Mouse (Mus musculus) gastrocnemius, adult 8-10 months (tissue): ENCODE results near the gene Rbm15. TPM values are rescaled to one million over a fixed set of nuclear protein-coding genes. Genes with fewer than 3 reads are reported as not detected.
A peak's percentile ranks its signal among the peaks of the same experiment; 100 is the strongest.

Experiments
- DNase-seq, 2 experiments: peaks; one replicate each; pipeline ENCODE4 v3.0.0; 2022; ENCODE audit warnings: low spot score in 2 of 2
- total RNA-seq, 4 experiments: library from RNA; stranded (reverse); gene quantifications; 2 replicates each; pipeline ENCODE4 v1.2.4; 2022

Gene Rbm15
- 10 to 100 TPM; 20.8 to 25.7 (median 22.8) TPM for total RNA-seq

DNA sequence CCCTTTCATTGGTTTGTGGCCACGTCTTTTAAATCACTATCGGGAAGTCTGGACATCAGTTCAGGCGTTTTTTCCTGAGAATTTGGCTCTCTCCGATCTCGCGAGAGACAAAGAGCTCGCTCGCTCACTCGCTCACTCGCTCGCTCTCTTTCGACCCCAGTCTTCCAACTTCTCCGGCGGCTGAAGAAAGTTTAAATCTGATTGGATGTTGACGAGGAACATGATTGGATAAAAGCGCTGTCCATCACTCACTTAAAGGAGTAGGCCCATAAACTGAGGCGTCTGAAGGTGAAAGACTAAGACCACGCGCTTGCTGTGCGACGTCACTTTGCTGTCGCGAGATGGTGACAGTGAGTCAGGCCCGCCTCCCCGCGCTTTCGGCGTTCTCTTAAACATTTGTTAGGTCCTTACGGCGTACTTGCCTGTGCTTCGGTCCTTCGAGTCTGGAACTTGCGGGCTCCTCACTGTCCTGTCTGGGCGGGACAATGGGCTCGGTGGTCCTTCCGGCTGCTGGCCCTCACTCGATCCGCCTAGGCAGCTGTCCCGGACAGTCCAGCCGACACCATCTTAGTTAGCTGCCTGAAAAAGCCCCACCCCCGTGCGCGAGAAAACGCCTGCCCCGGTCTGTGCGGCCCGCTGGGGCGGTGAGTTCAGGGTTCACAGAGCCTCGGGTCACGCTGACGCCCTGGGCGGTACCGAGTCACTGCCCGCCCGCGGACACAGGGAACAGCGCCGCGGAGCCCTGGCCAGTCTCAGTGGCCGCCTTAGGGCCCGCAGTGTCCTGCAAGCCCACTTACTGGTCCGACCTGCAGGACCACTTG, at the start of gene Rbm15:
TSS of gene Rbm15 (minus strand) at position 293 of the 821 bp plus-strand sequence.
- DNase-seq = peak; percentile 96 to 97

- peak; percentile 57 to 60 for DNase-seq
Measured at GRCm38 (mm10) chr3:107379422-107379821, 45.9 kb upstream of the Rbm15 start.

DNA sequence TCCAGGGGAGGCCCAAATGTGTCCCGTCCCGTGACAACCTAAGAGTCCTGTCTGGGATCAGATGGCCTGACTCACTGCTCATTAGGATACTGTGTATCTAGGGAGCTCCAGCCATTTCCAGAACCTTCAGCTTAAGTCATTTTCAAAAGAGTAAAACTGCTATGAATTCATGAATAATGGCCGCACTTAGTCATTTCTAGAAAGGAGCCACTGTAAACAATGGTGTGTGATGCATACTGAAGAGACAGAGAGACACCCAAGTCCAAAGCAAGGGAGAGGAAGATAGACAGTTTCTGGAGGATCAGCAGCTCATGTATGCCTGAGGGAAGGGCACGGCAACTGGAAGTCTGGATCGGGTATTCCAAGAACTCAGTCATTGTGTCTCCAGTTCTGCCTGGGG, 45.2 kb upstream of the Rbm15 start:
- no peak for DNase-seq

- peak in 1 of 2 experiments; percentile 4 for DNase-seq
Measured at GRCm38 (mm10) chr3:107374948-107375664, 41.6 kb upstream of the Rbm15 start.

GRCm38 (mm10) chr3:107369156-107369555, 35.7 kb upstream of the Rbm15 start:
- DNase-seq = no peak

DNA sequence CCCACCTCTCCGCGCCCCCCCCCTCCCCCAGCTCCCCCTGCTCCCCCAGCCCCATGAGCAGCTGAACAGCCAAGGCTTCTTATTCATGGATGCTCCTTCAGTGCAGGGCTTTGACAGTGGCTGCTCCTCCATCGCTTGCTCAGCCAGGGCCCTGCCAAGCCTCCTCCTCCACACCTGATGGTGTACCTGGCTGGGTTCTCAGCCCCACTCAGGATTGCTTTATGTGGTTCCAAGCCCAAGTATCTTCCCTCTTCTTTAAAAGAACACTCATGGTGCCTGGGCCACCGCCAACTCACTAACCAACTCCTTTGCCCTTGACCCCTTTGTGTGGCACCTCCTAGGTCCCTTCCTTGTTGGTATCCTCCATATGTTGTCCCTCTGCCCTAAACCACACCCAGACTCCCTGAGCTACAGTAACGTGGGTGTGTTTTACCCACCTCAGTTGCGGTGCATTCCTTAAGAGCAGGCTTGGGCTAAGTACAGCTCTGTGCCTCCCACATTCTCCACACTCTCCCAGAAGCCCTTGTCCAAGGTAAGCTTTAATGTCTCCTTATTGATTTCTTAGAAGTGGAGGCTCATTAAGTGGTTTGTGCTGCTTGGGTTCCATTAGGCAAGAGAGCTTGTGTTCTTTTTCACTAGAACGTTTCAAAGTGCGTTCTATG, 34.6 kb upstream of the Rbm15 start:
- no peak for DNase-seq

- DNase-seq = no peak
Measured at GRCm38 (mm10) chr3:107365341-107365740, 31.9 kb upstream of the Rbm15 start.

GRCm38 (mm10) chr3:107363391-107363790, 29.9 kb upstream of the Rbm15 start:
- no peak for DNase-seq

DNA sequence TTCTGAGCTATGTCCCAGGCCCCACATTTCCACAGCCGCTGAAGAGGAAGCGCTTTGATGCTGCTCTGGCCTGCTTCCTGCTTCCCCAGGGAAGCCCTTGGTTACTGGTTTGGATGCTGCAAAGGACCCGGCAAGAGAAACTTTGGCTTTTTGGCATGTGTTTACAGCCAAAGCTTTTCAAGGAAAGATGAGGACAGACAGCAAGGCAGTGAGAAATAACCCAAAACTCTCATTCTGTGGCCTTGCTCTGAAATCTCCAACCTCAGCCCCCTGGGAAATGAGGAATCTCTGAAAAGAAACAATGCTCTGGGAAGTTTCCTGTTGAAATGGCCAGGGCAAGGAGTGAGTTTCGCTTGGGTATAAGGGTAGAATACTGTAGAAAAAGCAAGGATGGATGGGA, 26.9 kb upstream of the Rbm15 start:
- DNase-seq = no peak

GRCm38 (mm10) chr3:107357700-107358234, 24.3 kb upstream of the Rbm15 start:
- DNase-seq = no peak

GRCm38 (mm10) chr3:107356964-107357441, 23.5 kb upstream of the Rbm15 start:
- DNase-seq = peak; percentile 72 to 78

- no peak for DNase-seq
Measured at GRCm38 (mm10) chr3:107355618-107356260, 22.3 kb upstream of the Rbm15 start.

- DNase-seq = no peak
Measured at GRCm38 (mm10) chr3:107351706-107352105, 18.2 kb upstream of the Rbm15 start.

DNA sequence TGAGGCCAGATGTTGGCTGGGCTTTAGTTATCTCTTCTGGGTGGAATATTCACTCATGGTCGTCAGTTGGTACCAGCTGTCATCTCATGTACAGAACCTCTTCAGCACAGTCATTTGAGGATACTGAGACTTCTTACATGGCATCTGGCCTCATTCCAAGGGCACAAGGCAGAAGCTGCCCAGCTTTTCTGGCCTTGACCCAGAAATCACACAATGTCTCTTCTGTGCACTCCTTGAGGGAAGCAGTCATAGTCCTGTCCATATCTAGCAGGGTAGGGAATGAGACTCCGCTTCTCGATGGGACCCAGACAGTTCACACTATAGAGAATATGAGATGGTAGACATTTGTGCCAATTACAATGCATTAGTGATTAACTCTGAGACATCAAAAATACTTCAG, 15.5 kb upstream of the Rbm15 start:
- no peak for DNase-seq

DNA sequence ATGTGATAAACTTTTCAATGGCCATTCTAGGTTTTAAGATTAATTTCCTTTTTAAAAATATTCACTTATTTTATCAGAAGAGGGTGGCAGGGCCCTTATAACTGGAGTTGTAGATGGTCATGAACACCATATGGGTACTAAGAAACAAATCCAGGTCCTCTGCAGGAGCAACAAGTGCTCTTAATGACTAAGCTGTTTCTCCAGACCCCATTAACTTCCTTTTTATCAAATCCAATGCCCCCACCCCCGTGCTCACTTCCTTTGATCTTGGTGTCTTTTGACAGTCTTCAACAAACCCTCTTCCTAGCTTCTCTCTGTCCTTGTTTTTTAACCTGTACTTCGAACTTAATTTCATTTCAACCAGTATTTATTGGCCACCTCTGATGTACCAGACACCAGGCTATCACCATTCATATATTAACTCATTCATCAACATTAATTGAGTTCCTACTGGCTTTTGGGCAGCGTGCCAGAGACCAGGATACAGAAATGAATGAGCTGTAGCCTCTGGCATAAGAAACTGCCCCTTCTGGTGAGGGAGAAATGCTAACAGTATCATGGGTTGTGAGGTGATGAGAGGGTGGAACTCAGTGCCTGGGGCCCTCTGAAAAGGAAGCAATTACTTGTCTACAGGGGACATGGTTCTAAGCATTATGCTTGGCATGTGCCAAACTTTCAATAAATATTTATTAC, 11.7 kb upstream of the Rbm15 start:
- DNase-seq = no peak

DNA sequence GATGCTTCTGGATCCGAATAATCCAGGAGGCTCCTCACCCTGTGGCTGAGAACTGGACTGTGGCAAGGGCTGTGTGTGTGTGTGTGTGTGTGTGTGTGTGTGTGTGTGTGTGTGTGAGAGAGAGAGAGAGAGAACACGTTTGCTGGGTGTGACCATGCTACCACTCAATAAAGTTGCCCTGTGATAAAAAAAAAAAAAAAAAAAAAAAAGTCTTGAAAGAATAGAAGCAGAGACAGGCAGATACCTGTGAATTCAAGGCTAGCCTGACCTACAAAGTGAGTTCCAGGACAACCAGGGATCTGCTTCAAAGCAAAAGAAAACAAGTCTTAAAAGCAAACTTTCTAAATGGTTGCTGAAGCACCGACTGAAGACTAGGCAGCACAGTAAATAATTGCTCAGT, 10.5 kb upstream of the Rbm15 start:
- DNase-seq = no peak

DNA sequence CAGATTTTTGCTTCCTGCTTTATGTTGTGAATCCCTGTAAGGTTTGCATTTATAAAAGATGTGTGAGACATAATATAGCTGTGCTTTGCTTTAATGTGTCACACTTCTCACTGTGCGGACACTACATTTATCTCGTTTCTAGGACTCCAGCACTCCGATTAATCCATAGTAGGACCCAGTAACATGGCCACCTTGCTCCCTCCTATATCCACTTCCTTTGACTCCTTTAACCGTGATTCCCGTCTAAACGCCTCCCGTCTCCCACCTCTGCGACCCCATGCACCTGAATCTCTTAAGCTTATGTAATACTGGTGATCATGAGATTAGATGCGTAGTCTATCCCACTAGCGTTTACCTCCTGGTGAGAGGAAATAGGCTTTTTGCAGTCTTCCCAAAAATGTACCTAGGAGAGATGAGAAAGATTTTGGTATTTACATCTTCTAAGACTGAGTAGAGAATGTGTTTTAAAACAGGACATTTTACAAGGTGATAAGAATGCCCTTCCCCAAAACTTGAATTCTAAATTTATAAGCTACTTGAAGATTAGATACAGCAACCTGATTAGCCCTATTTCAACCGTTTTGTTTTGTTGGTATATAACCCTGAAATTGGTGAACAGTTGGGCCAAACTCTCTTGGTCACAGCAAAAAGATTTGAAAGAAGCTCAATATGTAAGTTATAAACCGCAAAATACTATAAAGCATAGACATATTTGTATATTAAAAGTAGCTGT, 895 bp upstream of the Rbm15 start:
- no peak for DNase-seq

DNA sequence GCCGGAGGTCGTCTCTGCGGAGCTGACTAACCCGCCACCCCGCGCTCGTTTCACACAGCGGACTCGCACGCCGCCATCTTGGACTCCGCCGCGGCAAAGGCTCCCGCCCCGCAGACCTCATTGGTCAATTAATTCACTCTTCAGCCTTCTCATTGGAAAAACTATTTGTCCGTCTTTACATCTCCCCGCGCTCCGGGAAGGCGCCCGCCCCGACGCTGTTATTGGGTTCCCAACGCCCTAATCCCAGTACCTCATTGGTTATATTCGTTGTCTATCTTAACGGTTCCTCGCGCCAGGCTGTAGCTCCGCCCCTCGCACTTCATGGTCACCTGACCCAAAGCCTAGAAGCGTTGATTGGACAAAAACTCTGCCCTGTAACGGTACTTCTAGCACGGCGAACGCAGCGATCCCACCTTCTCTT, 503 bp downstream of the Rbm15 start:
- peak; percentile 96 to 98 for DNase-seq

DNA sequence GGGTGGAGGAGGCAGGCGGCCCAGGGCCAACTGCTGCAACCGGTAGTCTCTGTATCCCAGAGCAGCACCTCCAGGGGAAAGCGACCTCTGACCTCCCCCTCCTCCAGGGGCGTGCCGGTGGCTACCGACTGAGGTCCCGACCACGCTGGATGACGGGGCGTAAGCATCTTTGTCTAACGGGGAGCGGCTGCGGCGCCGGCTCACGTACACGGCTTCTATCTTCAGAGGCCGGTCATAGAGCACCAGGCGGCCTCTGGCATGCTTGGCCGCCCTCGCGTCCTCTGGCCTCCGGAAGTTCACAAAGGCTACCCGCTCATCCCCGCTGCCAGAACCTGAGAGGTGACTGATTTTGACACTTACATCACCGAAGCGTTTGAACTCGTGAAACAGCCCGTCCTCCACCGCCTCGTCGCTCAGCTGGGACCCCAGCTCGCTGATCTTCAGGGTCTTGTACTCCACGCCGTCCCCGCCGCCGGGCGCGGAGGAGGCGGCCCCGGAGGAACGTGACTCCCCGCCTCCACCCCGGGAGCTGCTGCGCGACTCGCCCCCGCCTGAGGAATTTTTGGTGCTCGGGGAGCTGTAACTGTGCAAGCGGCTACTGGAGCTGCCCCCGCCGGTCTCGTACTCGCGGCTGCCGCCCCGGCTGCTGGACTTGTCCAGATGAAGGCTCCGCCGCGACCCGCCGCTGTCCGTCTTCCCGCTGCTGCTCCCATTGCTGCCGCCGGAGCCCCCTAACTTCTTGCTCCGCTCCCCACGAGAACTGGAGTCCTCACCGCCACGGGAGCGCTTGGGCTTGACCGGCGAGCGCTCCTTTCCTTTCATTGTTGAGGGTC, 1.1 kb downstream of the Rbm15 start:
- DNase-seq = peak in 1 of 2 experiments; percentile 15
